Mouse (Mus musculus) E14TG2a.4 (cell line): ENCODE measurements around the gene Acot8.

Experiments used
- H3K27me3 ChIP-seq: 2 replicates; pipeline ENCODE4 v1.6.1; 2014; ENCODE audit warnings: low read length, control low read depth; ENCODE audit not compliant: insufficient read depth
- H3K36me3 ChIP-seq: 2 replicates; pipeline ENCODE4 v1.6.1; 2014; ENCODE audit warnings: low read length, control low read depth; ENCODE audit not compliant: insufficient read depth
- H3K4me1 ChIP-seq: replicated peaks from 2 replicates; pipeline ENCODE4 v1.6.1; 2014; ENCODE audit warnings: low read depth, low read length, control low read depth
- H3K4me3 ChIP-seq: replicated peaks from 2 replicates; pipeline ENCODE4 v1.5.1; 2014; ENCODE audit warnings: mild to moderate bottlenecking, low read length
- H3K9me3 ChIP-seq: 2 replicates; pipeline ENCODE4 v1.6.1; 2014; ENCODE audit warnings: low read length, control low read depth
- CTCF ChIP-seq: conservative IDR thresholded peaks from 2 replicates; pipeline ENCODE4 v1.5.1; 2014; ENCODE audit warnings: low read length
- NANOG ChIP-seq: IDR thresholded peaks from 2 replicates; pipeline ENCODE4 v1.6.1; 2014; ENCODE audit warnings: borderline replicate concordance, low read length, mixed read lengths
- POU5F1 ChIP-seq: IDR thresholded peaks from 2 replicates; pipeline ENCODE4 v1.6.1; 2014; ENCODE audit warnings: low read length, borderline replicate concordance

Gene Acot8

DNA sequence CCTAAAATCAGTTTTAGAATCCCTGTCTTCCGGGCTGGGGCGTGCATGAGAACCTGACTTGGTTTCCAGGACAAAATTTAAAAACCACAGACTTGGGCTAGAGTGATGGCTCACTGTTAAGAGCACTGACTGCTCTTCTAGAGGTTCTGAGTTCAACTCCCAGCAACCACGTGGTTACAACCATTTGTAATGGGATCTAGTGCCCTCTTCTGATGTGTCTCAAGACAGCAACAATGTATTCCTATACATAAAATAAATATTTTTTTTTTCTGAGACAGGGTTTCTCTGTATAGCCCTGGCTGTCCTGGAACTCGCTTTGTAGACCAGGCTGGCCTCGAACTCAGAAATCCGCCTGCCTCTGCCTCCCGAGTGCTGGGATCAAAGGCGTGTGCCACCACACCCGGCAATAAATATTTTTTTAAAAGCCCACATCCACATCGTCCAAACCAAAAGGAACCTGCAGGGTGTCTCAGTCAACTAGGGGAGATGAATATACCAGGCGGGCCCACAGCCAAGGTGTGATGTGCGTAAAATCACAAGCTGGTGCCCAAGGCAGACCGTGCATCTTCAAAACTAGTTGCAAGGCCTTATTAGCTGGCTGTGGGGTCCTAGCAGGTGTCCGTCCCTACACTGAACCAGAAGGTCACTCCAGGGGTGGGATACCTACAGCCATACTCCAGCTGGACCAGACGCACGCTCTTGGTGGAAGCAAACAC is 27.5 kb upstream of the Acot8 start:
- Histone ChIP-seq H3K36me3 (peaks cover 53% of the 10 kb centered on the region), H3K27me3 (no peaks in the 10 kb centered on the region)

DNA sequence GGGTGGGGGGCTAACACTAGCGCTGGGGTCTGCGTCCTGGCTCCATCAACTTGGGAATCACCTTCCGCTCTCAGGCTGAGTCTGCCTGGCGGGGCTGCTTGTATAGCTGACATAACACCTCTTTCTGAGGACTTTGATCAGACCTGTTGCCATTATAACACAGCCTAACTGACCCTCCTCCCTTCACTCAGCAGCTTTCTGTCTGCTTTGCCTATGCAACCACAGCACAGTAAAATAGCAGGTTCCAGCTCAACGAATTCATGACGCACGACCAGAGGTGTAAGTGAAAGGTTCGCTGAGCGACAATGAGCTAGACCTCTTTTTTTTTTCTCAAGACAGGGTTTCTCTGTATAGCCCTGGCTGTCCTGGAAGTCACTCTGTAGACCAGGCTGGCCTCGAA is 26.3 kb upstream of the Acot8 start:
- no peaks in the 10 kb centered on the region for H3K27me3 ChIP-seq
- peaks cover 53% of the 10 kb centered on the region for H3K36me3 ChIP-seq
- no peak for TF ChIP-seq NANOG
- H3K9me3 ChIP-seq, result no peaks in the 10 kb centered on the region
- peaks cover 94% of the 10 kb centered on the region for H3K4me1 ChIP-seq
- no peak overlapping the region for H3K4me3 ChIP-seq

More for the DNA sequence above, 27.5 kb upstream of the Acot8 start:
- TF ChIP-seq POU5F1 (no peak), CTCF (no peak), NANOG (no peak)
- peaks cover 93% of the 10 kb centered on the region for H3K4me1 ChIP-seq
- H3K4me3 ChIP-seq, result peak overlapping the region; percentile 91
- no peaks in the 10 kb centered on the region for H3K9me3 ChIP-seq

DNA sequence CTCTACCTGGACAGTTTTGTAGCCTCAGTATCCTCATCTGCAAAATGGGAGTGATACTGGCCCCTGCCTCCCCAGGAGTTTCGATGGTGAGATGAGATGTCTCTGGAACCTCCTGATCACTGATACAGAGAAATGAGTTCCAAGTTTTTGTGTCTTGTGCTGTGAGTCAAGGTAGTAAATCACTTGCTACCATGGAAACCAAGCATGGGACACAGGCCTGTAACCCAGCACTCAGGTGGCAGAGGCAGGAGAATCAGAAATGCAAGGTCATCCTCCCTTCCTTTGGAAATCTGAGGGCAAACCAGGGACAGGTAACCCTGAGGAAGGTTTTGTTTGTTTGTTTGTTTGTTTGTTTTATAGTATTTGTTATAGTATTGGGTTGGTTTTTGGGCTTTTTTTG is 24.4 kb upstream of the Acot8 start:
- Histone ChIP-seq H3K4me1 (peaks cover 96% of the 10 kb centered on the region), H3K9me3 (no peaks in the 10 kb centered on the region), H3K4me3 (0 out of 2 replicates have a peak overlapping the region, but pooled peaks have one; percentile 5), H3K27me3 (no peaks in the 10 kb centered on the region), H3K36me3 (peaks cover 56% of the 10 kb centered on the region)
- TF ChIP-seq POU5F1, result no peak
- no peak for TF ChIP-seq NANOG
- no peak for TF ChIP-seq CTCF

GRCm38 (mm10) chr2:164828437-164828836 is 23.8 kb upstream of the Acot8 start, which contains the start of gene Spata25:
TSS of gene Spata25 (minus strand) at chr2:164828537.
- TF ChIP-seq POU5F1 (no peak), NANOG (no peak), CTCF (no peak)

GRCm38 (mm10) chr2:164827146-164827850 is 22.6 kb upstream of the Acot8 start:
- Histone ChIP-seq H3K4me1 (peaks cover 86% of the 10 kb centered on the region), H3K36me3 (peaks cover 56% of the 10 kb centered on the region), H3K27me3 (no peaks in the 10 kb centered on the region), H3K9me3 (no peaks in the 10 kb centered on the region), H3K4me3 (peak overlapping the region; percentile 93)
- no peak for TF ChIP-seq CTCF
- TF ChIP-seq NANOG, result no peak
- TF ChIP-seq POU5F1, result no peak

More at GRCm38 (mm10) chr2:164828437-164828836, 23.8 kb upstream of the Acot8 start, which contains the start of gene Spata25:
- H3K27me3 ChIP-seq, result no peaks in the 10 kb centered on the region
- peaks cover 56% of the 10 kb centered on the region for H3K36me3 ChIP-seq
- peaks cover 94% of the 10 kb centered on the region for H3K4me1 ChIP-seq
- no peaks in the 10 kb centered on the region for H3K9me3 ChIP-seq
- peak within 1 kb of the TSS; percentile 93 for H3K4me3 ChIP-seq

GRCm38 (mm10) chr2:164825521-164825920 is 20.8 kb upstream of the Acot8 start:
- H3K4me1 ChIP-seq, result peaks cover 89% of the 10 kb centered on the region
- no peaks in the 10 kb centered on the region for H3K9me3 ChIP-seq
- TF ChIP-seq CTCF, result no peak
- no peak for TF ChIP-seq POU5F1
- no peak for TF ChIP-seq NANOG
- H3K4me3 ChIP-seq, result peak overlapping the region; percentile 93
- peaks cover 66% of the 10 kb centered on the region for H3K36me3 ChIP-seq
- H3K27me3 ChIP-seq, result no peaks in the 10 kb centered on the region

DNA sequence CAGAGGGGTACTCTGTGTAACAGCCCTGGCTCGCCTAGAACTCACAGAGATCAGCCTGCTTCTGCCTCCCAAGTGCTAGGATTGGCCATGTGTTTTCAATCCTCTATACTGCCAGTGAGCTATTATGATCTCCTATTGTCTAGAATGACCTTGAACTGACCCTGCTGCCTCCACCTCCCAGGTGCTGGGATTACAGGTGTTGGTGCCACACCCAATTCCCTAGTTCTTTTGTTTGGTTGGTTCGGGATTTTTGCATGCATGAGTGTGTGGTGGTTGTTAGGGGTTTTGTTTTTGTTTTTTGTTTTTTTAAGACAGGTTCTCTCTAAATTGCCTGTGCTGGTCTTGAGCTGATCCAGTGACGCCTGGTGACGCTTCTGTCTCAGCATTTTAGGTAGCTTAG is 19.3 kb upstream of the Acot8 start:
- H3K9me3 ChIP-seq, result no peaks in the 10 kb centered on the region
- H3K36me3 ChIP-seq, result peaks cover 77% of the 10 kb centered on the region
- H3K27me3 ChIP-seq, result no peaks in the 10 kb centered on the region
- no peak for TF ChIP-seq POU5F1
- peak; percentile 54; the same call in 1 of the 2 replicates for TF ChIP-seq NANOG
- peaks cover 89% of the 10 kb centered on the region for H3K4me1 ChIP-seq
- peak overlapping the region; percentile 93 for H3K4me3 ChIP-seq

DNA sequence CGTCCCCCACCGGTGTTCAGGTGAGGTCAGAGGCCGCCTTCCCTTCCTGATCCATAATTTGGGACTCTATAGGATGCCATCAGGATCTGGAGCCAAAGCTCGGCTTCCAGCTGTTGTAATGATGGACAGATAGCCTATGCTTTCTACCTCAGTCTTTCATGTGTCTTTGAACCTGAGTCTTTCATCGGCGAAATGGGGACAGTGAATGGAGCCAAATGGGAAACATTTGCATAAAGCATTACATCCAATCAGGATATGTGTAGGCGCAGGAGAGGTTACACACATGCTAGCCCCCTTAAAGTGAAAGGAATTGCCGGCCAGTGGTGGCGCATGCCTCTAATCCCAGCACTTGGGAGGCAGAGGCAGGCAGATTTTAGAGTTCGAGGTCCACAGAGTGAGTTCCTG is 18.5 kb upstream of the Acot8 start:
- no peaks in the 10 kb centered on the region for H3K27me3 ChIP-seq
- H3K4me3 ChIP-seq, result peak overlapping the region; percentile 93
- H3K9me3 ChIP-seq, result no peaks in the 10 kb centered on the region
- TF ChIP-seq NANOG (no peak), CTCF (no peak), POU5F1 (no peak)
- peaks cover 89% of the 10 kb centered on the region for H3K4me1 ChIP-seq
- H3K36me3 ChIP-seq, result peaks cover 72% of the 10 kb centered on the region
